9 mouse cellular contexts compared by ENCODE assay signal in the genomic region with DNA sequence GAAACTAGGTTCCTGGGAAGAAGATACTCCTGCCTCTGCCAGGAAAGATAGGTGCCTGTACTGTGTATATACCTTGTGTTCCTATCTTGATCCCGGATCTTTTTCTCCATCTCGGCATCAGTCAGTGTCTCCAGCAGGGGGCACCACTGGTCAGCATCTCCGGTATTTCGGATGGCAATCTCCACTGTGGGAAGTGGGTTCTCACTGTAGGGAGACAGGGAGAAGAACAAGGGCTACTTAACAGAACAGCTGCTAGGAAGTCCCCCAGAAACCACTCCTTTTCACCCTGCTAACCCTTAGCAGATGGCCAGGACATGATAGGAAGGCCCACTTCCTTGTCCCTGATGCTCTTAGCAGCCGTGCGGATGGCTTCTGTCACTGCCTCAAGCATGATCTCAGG. TPM values are rescaled to one million over a fixed set of nuclear protein-coding genes. Genes with fewer than 3 reads are reported as not detected.
DNase-seq lines count a peak whose midpoint lies in the region; ATAC-seq lines count a peak whose summit lies in the region.
"Had no signal": no experiment of that assay in that cellular context is flagged by ENCODE, and none has a peak within 500 bp of the region (broad histone marks: within the 10 kb centered on the region; RNA-seq: fewer than 3 reads in every experiment).

No protein-coding gene starts in this region.

- H3K36me3 ChIP-seq in liver, embryonic 13.5 days: peaks cover 83% of the 10 kb centered on the region

- no peaks in the 10 kb centered on the region for H3K9me3 ChIP-seq in liver, embryonic 13.5 days (replicated peaks)
- H3K9me3 ChIP-seq: hindbrain, embryonic 15.5 days had no signal

- no peak for ATAC-seq in liver, embryonic 13.5 days (ENCODE audit: low read depth)
- ATAC-seq in erythroid progenitor cell, adult 5-6 weeks (replicated peaks; ENCODE audit: low FRiP score, poor library complexity, severe bottlenecking): no peak

- peaks cover 19% of the 10 kb centered on the region for H3K4me1 ChIP-seq in liver, embryonic 13.5 days (replicated peaks)

- DNase-seq in ovary, postnatal 10 days (ENCODE audit: low spot score): peak; percentile 42
- no peak for DNase-seq in ovary, adult 18-20 months (ENCODE audit: low spot score)
- DNase-seq in adrenal gland, adult 2 months: peak; percentile 64
- DNase-seq in embryo, embryonic 10 days (ENCODE audit: low spot score): peak; percentile 75
- DNase-seq in heart, postnatal 4 days: peak; percentile 76
- DNase-seq in liver, embryonic 13.5 days: peak; percentile 45
- peak; percentile 86 for DNase-seq in right cerebral cortex, postnatal 14 days

- 52% methylated on average over 6 of the region's 6 CpGs for WGBS in liver, embryonic 13.5 days (ENCODE audit: insufficient replicate concordance)

- H3K9ac ChIP-seq in liver, embryonic 13.5 days: no peak overlapping the region
- H3K9ac ChIP-seq: hindbrain, embryonic 15.5 days had no signal

- no peak overlapping the region for H3K4me2 ChIP-seq in liver, embryonic 13.5 days
- H3K4me2 ChIP-seq: hindbrain, embryonic 15.5 days had no signal

- H3K4me3 ChIP-seq in liver, embryonic 13.5 days (replicated peaks): no peak overlapping the region
- H3K4me3 ChIP-seq: hindbrain, embryonic 15.5 days had no signal

- no peaks in the 10 kb centered on the region for H3K27me3 ChIP-seq in liver, embryonic 13.5 days
- H3K27me3 ChIP-seq: hindbrain, embryonic 15.5 days had no signal

- H3K27ac ChIP-seq in liver, embryonic 13.5 days: no peak overlapping the region
- H3K27ac ChIP-seq: hindbrain, embryonic 15.5 days had no signal

RNA-seq across cellular contexts. Expression of gene Derl3, which starts 4.2 kb away (rescaled TPM):
- total RNA-seq in adrenal gland, adult 2 months (2021): 1 to 10 TPM; 2.1 to 3.9 TPM
- polyA plus RNA-seq in adrenal gland, adult 2 months (2012; rRNA removed): 5.4 and 6.0 TPM in 2 replicates
- total RNA-seq in heart, postnatal 4 days (2021): under 1 TPM in 1 of 2 experiments, not detected in 1; 0.21 TPM
- 0.21 and 0.51 TPM in 2 replicates for polyA plus RNA-seq in liver, embryonic 13.5 days (2015; fragmentation: Nextera tagmentation; extraction: Ambion mirVana)
- not detected in 2 replicates for total RNA-seq in erythroid progenitor cell, adult 5-6 weeks (2015; ENCODE audit: low replicate concordance)
- not detected in 2 replicates for total RNA-seq in erythroid progenitor cell, adult 5-6 weeks (2017; ENCODE audit: low replicate concordance)

RNA-seq across cellular contexts. Expression of gene Smarcb1, which starts 24.0 kb away (rescaled TPM):
- total RNA-seq in adrenal gland, adult 2 months (2021): 10 to 100 TPM; 77.6 to 87.4 TPM
- 103 and 115 TPM in 2 replicates for polyA plus RNA-seq in adrenal gland, adult 2 months (2012; rRNA removed)
- total RNA-seq in heart, postnatal 4 days (2021): 10 to 100 TPM; 54.2 to 56.5 TPM
- 85.6 and 88.1 TPM in 2 replicates for polyA plus RNA-seq in liver, embryonic 13.5 days (2015; fragmentation: Nextera tagmentation; extraction: Ambion mirVana)
- total RNA-seq in erythroid progenitor cell, adult 5-6 weeks (2015; ENCODE audit: low replicate concordance): 50.1 and 67.9 TPM in 2 replicates
- 32.1 and 39.3 TPM in 2 replicates for total RNA-seq in erythroid progenitor cell, adult 5-6 weeks (2017; ENCODE audit: low replicate concordance)

RNA-seq across cellular contexts. Expression of gene Chchd10, which starts 35.6 kb away (rescaled TPM):
- 1,000 to 10,000 TPM; 1,273 to 1,367 TPM for total RNA-seq in adrenal gland, adult 2 months (2021)
- 4,822 and 7,346 TPM in 2 replicates for polyA plus RNA-seq in adrenal gland, adult 2 months (2012; rRNA removed)
- 100 to 1,000 TPM; 882 to 898 TPM for total RNA-seq in heart, postnatal 4 days (2021)
- 88.0 and 110 TPM in 2 replicates for polyA plus RNA-seq in liver, embryonic 13.5 days (2015; fragmentation: Nextera tagmentation; extraction: Ambion mirVana)
- total RNA-seq in erythroid progenitor cell, adult 5-6 weeks (2015; ENCODE audit: low replicate concordance): 101 and 127 TPM in 2 replicates
- total RNA-seq in erythroid progenitor cell, adult 5-6 weeks (2017; ENCODE audit: low replicate concordance): 40.2 and 60.3 TPM in 2 replicates

RNA-seq across cellular contexts. Expression of gene Mif, which starts 37.3 kb away (rescaled TPM):
- 100 to 1,000 TPM; 268 to 376 TPM for total RNA-seq in adrenal gland, adult 2 months (2021)
- polyA plus RNA-seq in adrenal gland, adult 2 months (2012; rRNA removed): 1,719 and 1,732 TPM in 2 replicates
- 100 to 1,000 TPM; 422 to 490 TPM for total RNA-seq in heart, postnatal 4 days (2021)
- 877 and 1,047 TPM in 2 replicates for polyA plus RNA-seq in liver, embryonic 13.5 days (2015; fragmentation: Nextera tagmentation; extraction: Ambion mirVana)
- total RNA-seq in erythroid progenitor cell, adult 5-6 weeks (2015; ENCODE audit: low replicate concordance): 49.4 and 54.9 TPM in 2 replicates
- 14.8 and 26.6 TPM in 2 replicates for total RNA-seq in erythroid progenitor cell, adult 5-6 weeks (2017; ENCODE audit: low replicate concordance)

RNA-seq across cellular contexts. Expression of gene Mmp11, which starts 38.9 kb away (rescaled TPM):
- 10 to 100 TPM in 1 of 2 experiments, 1 to 10 TPM in 1; 5.1 to 14.8 TPM for total RNA-seq in adrenal gland, adult 2 months (2021)
- polyA plus RNA-seq in adrenal gland, adult 2 months (2012; rRNA removed): 26.7 and 48.0 TPM in 2 replicates
- 10 to 100 TPM in 1 of 2 experiments, 1 to 10 TPM in 1; 10.0 to 12.7 TPM for total RNA-seq in heart, postnatal 4 days (2021)
- 3.6 and 4.1 TPM in 2 replicates for polyA plus RNA-seq in liver, embryonic 13.5 days (2015; fragmentation: Nextera tagmentation; extraction: Ambion mirVana)
- 0.72 TPM in 1 of 2 replicates, not detected in the other for total RNA-seq in erythroid progenitor cell, adult 5-6 weeks (2015; ENCODE audit: low replicate concordance)
- total RNA-seq in erythroid progenitor cell, adult 5-6 weeks (2017; ENCODE audit: low replicate concordance): 0.68 TPM in 1 of 2 replicates, not detected in the other

Comparison
In these comparisons a context has a peak if more than half of its experiments do, and no peak if none do; other contexts are left out.
1. RNA of gene Chchd10, which starts 35.6 kb away (total RNA-seq): 1,273 to 1,367 TPM in adrenal gland, adult 2 months and 882 to 898 TPM in heart, postnatal 4 days; 40.2 to 127 TPM in erythroid progenitor cell, adult 5-6 weeks; every median in the first group is over 4 times any median in the second.